Mouse (Mus musculus): ENCODE measurements around the gene Olfr1369-ps1.
A peak's percentile ranks its signal among the peaks of the same experiment; 100 is the strongest.
"Not testable (repeated sequence)": the region's sequence is repeated elsewhere in the genome, so short reads cannot be mapped to it uniquely, and the experiment has no call there.

Gene Olfr1369-ps1

DNA sequence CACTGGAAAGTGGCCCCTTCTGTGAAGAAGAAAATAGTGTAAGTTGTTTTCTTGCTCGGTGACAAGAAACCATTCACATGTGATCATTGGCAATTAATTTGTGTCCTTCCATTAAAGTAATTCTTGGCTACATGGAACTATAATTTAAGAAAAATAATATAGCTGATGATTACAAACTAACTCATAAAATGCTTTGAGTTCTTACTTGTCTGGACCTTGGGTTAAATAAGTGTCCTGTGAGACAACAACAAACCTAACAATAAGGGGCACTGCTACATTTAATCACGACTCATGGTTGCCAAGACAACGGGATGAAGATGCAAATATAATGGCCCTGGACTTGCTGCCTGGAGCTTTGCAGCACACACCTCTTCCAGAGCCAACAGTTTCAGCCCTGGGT lies at the start of gene Olfr1369-ps1:
TSS of gene Olfr1369-ps1 (plus strand) at position 301 of the 400 bp plus-strand sequence.
- DNase-seq (ENCODE audit: low spot score in 2 of 2): not testable (repeated sequence)

DNA sequence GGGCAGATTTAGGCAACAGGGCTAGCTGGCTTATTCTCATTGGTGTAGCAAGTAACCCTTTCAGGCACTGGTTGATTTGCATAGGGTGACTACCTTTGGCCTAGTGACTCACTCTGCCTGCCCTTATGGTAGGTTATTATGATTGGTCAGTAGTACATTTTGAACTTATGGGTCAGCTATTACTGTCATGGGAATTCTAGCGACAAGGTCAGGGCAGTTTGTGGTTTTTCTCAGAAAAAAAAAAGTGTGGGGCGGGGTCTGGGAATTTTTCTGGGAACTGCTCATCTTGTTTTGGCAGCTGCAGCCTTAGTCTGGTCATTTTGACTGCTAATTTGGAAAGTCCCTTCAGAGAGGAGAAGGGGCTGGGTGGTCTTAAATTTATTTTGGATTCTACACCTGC lies 45.3 kb upstream of the Olfr1369-ps1 start:
- DNase-seq (ENCODE audit: low spot score in 2 of 2): no peak

GRCm38 (mm10) chr13:21074847-21075246 lies 36.4 kb upstream of the Olfr1369-ps1 start, which contains the start of gene Olfr1370:
Gene Olfr1370 (minus strand): TSS chr13:21074947.
- no peak for DNase-seq (ENCODE audit: low spot score in 2 of 2)

DNA sequence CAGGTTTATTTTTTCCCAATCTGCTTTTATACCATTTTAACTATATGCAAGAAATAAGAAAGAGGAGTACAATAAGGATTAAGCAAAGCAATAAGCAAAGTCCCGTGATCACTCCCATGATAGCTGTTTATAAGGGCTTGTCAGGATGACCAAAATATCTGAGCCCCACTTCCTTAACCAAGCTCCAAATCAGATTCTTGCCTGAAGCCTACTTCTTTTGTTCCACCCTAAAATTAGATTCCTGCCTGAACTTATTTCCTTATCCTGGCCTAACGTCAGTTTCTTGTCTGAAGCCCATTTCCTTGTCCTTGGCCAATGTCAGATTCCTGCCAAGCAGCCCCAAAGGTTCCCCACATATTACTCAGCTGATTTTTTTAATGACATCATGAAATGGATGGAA lies 28.6 kb upstream of the Olfr1369-ps1 start:
- no peak for DNase-seq (ENCODE audit: low spot score in 2 of 2)

GRCm38 (mm10) chr13:21109759-21110158 lies 1.5 kb upstream of the Olfr1369-ps1 start:
- DNase-seq (ENCODE audit: low spot score in 2 of 2): no peak

GRCm38 (mm10) chr13:21110441-21110840 lies 842 bp upstream of the Olfr1369-ps1 start:
- DNase-seq (ENCODE audit: low spot score in 2 of 2): no peak

DNA sequence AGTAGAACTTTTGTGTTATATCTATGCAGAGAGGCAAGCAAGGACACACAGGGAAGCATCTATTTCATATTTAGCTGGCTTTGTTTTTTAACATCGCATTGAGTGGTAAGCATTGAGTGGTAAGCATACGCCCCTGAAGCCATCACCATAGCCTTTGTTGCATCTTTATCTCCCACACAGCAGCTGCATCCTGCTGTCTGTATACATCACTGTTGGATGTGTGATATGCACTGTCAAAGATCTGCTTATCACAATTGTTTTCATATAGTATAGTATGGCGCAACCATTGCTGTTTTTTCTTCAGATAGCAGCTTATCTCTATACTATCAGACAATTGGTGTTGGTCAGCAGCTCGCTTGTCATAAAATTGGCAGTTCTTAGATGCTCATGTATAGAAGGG lies 2.8 kb downstream of the Olfr1369-ps1 start:
- DNase-seq (ENCODE audit: low spot score in 2 of 2): no peak

- DNase-seq (ENCODE audit: low spot score in 2 of 2): not testable (repeated sequence)
Observed at GRCm38 (mm10) chr13:21129339-21129738, 18.1 kb downstream of the Olfr1369-ps1 start, which contains the start of gene Olfr263. Gene Olfr263 (plus strand): TSS chr13:21129639.

DNA sequence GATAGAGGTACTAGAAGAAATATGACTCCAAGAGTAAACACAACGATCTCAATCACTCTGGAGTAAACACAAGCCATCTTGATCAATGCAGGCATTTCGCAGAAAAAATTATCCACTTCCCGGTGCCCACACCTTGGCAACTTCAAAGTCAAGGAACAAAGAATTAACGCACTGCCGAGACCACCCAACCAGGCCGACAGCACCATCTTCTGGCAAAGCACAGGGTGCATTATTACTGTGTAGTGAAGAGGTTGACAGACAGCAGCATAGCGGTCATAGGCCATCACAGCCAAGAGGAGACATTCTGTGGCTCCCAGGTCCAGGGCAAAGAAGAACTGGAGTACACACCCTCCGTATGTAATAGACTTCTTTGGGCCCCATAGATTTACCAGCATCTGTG lies 31.1 kb downstream of the Olfr1369-ps1 start:
- no peak for DNase-seq (ENCODE audit: low spot score in 2 of 2)

GRCm38 (mm10) chr13:21145767-21146166 lies 34.5 kb downstream of the Olfr1369-ps1 start, which contains the start of gene Olfr1368:
Gene Olfr1368 (minus strand): TSS chr13:21145867.
- DNase-seq (ENCODE audit: low spot score in 2 of 2): no peak

DNA sequence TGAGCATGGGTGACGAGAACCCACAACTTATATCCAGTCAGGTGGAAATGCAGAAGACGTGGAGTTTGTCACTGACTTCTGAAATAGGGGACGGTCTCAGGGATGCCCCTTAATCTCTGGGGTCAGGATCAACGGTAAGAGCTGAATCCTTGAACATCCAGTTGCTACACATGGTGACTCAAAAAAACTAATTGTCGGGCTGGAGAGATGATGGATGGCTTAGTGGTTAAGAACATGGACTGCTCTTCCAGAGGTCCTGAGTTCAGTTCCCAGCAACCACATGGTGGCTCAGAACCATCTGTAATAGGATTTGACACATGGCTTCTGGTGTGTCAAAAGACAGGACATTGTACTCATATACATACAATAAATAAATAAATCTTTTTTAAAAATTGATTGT lies 44.6 kb downstream of the Olfr1369-ps1 start:
- DNase-seq (ENCODE audit: low spot score in 2 of 2): no peak

GRCm38 (mm10) chr13:21158071-21158470 lies 46.8 kb downstream of the Olfr1369-ps1 start:
- DNase-seq (ENCODE audit: low spot score in 2 of 2): no peak

- DNase-seq (ENCODE audit: low spot score in 2 of 2): peak; percentile 67 to 81
Observed at GRCm38 (mm10) chr13:21158785-21159474, 47.6 kb downstream of the Olfr1369-ps1 start.

- no peak for DNase-seq (ENCODE audit: low spot score in 2 of 2)
Observed at GRCm38 (mm10) chr13:21159475-21159819, 48.2 kb downstream of the Olfr1369-ps1 start.

DNA sequence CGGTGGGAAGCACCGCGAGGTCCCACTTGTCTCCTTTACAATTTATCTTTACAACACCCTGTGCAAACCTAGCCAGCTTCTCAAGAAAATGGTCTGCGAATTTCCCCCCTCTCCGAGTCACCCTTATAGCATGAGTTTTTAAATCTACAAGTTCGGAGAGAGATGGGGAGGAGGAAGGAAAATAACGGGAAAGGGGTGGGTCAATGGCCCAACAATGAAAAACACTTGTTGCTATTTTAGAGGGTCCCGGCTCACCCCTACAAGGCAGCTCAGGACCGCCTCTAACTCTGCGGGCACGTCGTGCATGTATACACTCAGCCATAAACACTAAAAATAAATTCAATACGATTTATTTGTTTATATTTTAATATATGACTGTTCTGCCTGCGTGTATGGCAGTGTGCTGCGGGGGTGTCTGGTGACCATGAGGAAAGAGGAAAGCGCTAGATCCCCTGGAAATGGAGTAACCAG lies 48.8 kb downstream of the Olfr1369-ps1 start:
- DNase-seq (ENCODE audit: low spot score in 2 of 2): no peak

DNA sequence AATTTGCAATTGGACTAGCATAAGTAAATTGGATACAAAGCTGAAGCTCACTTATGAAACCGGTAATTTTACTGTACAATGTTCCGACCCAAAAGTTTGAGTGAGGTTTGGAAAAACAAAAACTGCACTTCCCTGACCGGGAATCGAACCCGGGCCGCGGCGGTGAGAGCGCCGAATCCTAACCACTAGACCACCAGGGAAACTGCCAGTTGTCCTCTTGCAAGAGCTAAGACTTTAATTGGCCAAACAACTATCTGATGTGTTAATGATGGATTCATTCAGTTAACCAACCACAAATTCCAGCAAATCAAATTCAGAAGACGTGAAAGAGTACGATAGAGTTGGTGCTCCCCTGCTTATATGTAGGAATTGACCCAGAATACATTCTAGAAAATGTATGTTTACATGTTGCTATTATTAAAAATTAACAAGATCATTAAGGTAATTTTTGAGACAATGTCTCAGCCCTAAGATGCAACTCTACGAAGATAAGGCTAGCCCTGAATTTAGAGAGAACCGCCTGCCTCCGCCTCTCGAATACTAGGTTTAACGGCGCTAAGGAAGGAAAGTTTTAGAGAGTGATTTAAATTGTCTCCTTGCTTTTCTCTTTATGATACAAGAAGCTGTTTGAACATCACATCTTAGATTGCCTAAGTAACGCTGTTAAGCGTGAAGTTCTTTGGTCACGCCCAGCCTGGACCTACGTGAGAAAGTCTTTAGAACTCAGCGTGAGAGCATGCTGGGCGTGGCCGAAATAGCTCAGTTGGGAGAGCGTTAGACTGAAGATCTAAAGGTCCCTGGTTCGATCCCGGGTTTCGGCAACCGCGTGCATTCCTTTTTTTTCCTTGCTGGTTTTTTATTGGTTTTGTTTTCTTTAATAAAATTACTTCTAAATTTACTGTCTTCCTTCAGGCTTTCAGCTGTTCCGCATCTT lies 49.6 kb downstream of the Olfr1369-ps1 start:
- DNase-seq (ENCODE audit: low spot score in 2 of 2): peak; percentile 83 to 89

- no peak for DNase-seq (ENCODE audit: low spot score in 2 of 2)
Observed at GRCm38 (mm10) chr13:21161591-21161990, 50.3 kb downstream of the Olfr1369-ps1 start.

DNA sequence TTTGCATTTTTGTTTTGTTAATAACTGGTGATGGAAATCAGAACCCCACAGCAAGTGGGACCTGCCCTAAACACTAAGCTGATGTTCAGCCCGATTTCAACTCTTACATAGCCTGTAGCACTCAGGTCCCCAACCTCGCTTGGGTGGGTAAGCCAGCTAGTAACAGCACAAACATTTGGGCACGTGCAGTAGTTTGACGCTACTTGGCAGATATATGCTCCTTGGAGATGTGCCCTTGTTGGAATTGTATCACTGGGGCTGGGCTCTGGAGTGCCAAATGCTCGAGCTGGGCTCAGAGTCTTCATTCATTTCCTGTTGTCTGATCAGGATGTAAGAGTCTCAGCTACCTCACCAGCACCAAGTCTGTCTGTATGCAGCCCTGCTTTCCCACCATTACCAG lies 51.3 kb downstream of the Olfr1369-ps1 start:
- DNase-seq (ENCODE audit: low spot score in 2 of 2): no peak

- peak; percentile 66 to 78 for DNase-seq (ENCODE audit: low spot score in 2 of 2)
Observed at GRCm38 (mm10) chr13:21166936-21167909, 55.9 kb downstream of the Olfr1369-ps1 start.

DNA sequence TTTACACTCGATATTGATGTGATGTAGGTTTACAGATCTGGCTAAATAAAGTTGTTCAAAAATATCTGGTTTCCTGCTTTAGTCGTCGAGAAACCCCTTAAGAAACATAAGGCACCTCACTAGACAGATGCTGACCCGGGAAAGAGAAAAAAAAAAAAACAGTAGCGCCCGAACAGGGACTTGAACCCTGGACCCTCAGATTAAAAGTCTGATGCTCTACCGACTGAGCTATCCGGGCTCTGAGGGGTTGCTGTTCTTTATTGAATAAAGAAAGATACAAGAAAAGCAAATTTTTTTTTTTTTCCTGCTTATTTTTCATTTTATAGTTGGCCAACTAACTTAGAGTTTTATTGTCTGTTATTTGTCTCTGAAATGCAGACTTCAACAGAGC lies 56.6 kb downstream of the Olfr1369-ps1 start:
- DNase-seq (ENCODE audit: low spot score in 2 of 2): no peak

GRCm38 (mm10) chr13:21168371-21169011 lies 57.2 kb downstream of the Olfr1369-ps1 start:
- DNase-seq (ENCODE audit: low spot score in 2 of 2): no peak
